Mouse (Mus musculus) stomach, postnatal 0 days (tissue): ENCODE results near the gene Parva. TPM values are rescaled to one million over a fixed set of nuclear protein-coding genes. Genes with fewer than 3 reads are reported as not detected.
A peak's percentile ranks its signal among the peaks of the same experiment; 100 is the strongest.

Source experiments
- ATAC-seq: fragments of 200-750 bp; cut with Nextera tagmentation; 2 replicates; pipeline ENCODE4 v1.8.0; 2017; ENCODE audit not compliant: low FRiP score, low TSS enrichment
- DNase-seq: peaks from one replicate; pipeline ENCODE4 v3.0.0-alpha.2; 2016; ENCODE audit warnings: low spot score
- H3K27ac ChIP-seq: fragments of 300-500 bp; sonication (generic); replicated peaks from 2 replicates; pipeline ENCODE4 v1.5.1; 2014; ENCODE audit warnings: mild to moderate bottlenecking, control low read depth
- H3K27me3 ChIP-seq: fragments of 300-500 bp; sonication (generic); 2 replicates; pipeline ENCODE4 v1.6.1; 2014; ENCODE audit warnings: low read length; ENCODE audit not compliant: control insufficient read depth, insufficient read depth
- H3K36me3 ChIP-seq: fragments of 300-500 bp; sonication (generic); 2 replicates; pipeline ENCODE4 v1.6.1; 2014; ENCODE audit warnings: low read length, mixed read lengths; ENCODE audit not compliant: control insufficient read depth, insufficient read depth
- H3K4me1 ChIP-seq: fragments of 300-500 bp; sonication (generic); replicated peaks from 2 replicates; pipeline ENCODE4 v1.6.1; 2014; ENCODE audit warnings: antibody characterized with exemption; ENCODE audit not compliant: control insufficient read depth, insufficient read depth
- H3K4me2 ChIP-seq: fragments of 300-500 bp; sonication (generic); replicated peaks from 2 replicates; pipeline ENCODE4 v1.6.1; 2014; ENCODE audit warnings: low read depth, mild to moderate bottlenecking, control low read depth, moderate library complexity
- H3K4me3 ChIP-seq: fragments of 300-500 bp; sonication (generic); 2 replicates; pipeline ENCODE4 v1.5.1; 2014; ENCODE audit warnings: low read depth, low read length, control low read depth
- H3K9ac ChIP-seq: fragments of 300-500 bp; sonication (generic); 2 replicates; pipeline ENCODE4 v1.6.1; 2014; ENCODE audit warnings: mild to moderate bottlenecking, low read length, control low read depth, mixed read lengths
- H3K9me3 ChIP-seq: fragments of 300-500 bp; sonication (generic); 2 replicates; pipeline ENCODE4 v1.6.1; 2016; ENCODE audit warnings: low read length; ENCODE audit not compliant: control insufficient read depth
- CTCF ChIP-seq: IDR thresholded peaks from 2 replicates; pipeline ENCODE4 v1.5.1; 2016; ENCODE audit warnings: antibody characterized with exemption, low read depth, mild to moderate bottlenecking, moderate library complexity
- EP300 ChIP-seq: optimal IDR thresholded peaks from 2 replicates; pipeline ENCODE3; 2016; ENCODE audit warnings: antibody characterized with exemption
- WGBS: fragments of 180-500 bp; shearing (Covaris S2); extraction: QIAGEN DNeasy Blood & Tissue Kit; methylation state at CpG from one replicate; pipeline ENCODE4 v1.1.7; 2014; 5-methylcytosine and 5-hydroxymethylcytosine counted together
- polyA plus RNA-seq: library from polyadenylated mRNA; unstranded; fragments of >200 nt; fragmentation: Nextera tagmentation; extraction: Ambion mirVana; gene quantifications from 2 replicates; pipeline ENCODE4 v1.2.1, GENCODE M21; 2015

Gene Parva
- polyA plus RNA-seq, 1 experiment from 2014 or later, result 72.3 TPM

- DNase-seq (peak; percentile 30), ATAC-seq (no peak)
- Histone ChIP-seq H3K4me1 (peaks cover 5% of the 10 kb centered on the region), H3K9me3 (no peaks in the 10 kb centered on the region), H3K27ac (no peak overlapping the region), H3K4me3 (no peak overlapping the region), H3K4me2 (peak overlapping the region; percentile 31), H3K27me3 (no peaks in the 10 kb centered on the region), H3K36me3 (no peaks in the 10 kb centered on the region), H3K9ac (no peak overlapping the region)
- WGBS, result 22% methylated on average over 14 of the region's 14 CpGs
- no peak for TF ChIP-seq EP300
- no peak for TF ChIP-seq CTCF
Measured at GRCm38 (mm10) chr7:112416058-112416526, 11.2 kb upstream of the Parva start.

GRCm38 (mm10) chr7:112416730-112417513 is 10.4 kb upstream of the Parva start:
- Histone ChIP-seq H3K36me3 (no peaks in the 10 kb centered on the region), H3K9me3 (no peaks in the 10 kb centered on the region), H3K4me2 (no peak overlapping the region), H3K27me3 (no peaks in the 10 kb centered on the region), H3K4me3 (no peak overlapping the region), H3K27ac (peak overlapping the region; percentile 13; the same call in 1 of the 2 replicates), H3K9ac (no peak overlapping the region), H3K4me1 (peaks cover 5% of the 10 kb centered on the region)
- DNase-seq (peak; percentile 19), ATAC-seq (peak; percentile 48)
- 15% methylated on average over 6 of the region's 7 CpGs for WGBS
- TF ChIP-seq CTCF (no peak), EP300 (no peak)

GRCm38 (mm10) chr7:112417598-112417997 is 9.7 kb upstream of the Parva start:
- 59% methylated on average over 4 of the region's 4 CpGs for WGBS
- no peaks in the 10 kb centered on the region for H3K9me3 ChIP-seq
- H3K27ac ChIP-seq, result no peak overlapping the region
- H3K4me2 ChIP-seq, result no peak overlapping the region
- TF ChIP-seq CTCF (no peak), EP300 (no peak)
- H3K4me1 ChIP-seq, result peaks cover 5% of the 10 kb centered on the region
- DNase-seq (no peak), ATAC-seq (no peak)
- H3K9ac ChIP-seq, result no peak overlapping the region
- H3K36me3 ChIP-seq, result no peaks in the 10 kb centered on the region
- H3K4me3 ChIP-seq, result no peak overlapping the region
- H3K27me3 ChIP-seq, result no peaks in the 10 kb centered on the region

- DNase-seq (no peak), ATAC-seq (no peak)
- no peak overlapping the region for H3K27ac ChIP-seq
- no peak overlapping the region for H3K4me3 ChIP-seq
- peak; percentile 76 for TF ChIP-seq EP300
- TF ChIP-seq CTCF, result no peak
- H3K27me3 ChIP-seq, result no peaks in the 10 kb centered on the region
- no peaks in the 10 kb centered on the region for H3K36me3 ChIP-seq
- no peaks in the 10 kb centered on the region for H3K9me3 ChIP-seq
- no peak overlapping the region for H3K9ac ChIP-seq
- H3K4me1 ChIP-seq, result 0 out of 2 replicates have a peak, but pooled peaks cover 4% of the 10 kb centered on the region
- WGBS, result 35% methylated on average over 4 of the region's 4 CpGs
- no peak overlapping the region for H3K4me2 ChIP-seq
Measured at GRCm38 (mm10) chr7:112423438-112423837, 3.9 kb upstream of the Parva start.

- WGBS, result 32% methylated on average over 5 of the region's 5 CpGs
- ATAC-seq (no peak), DNase-seq (no peak)
- H3K4me3 ChIP-seq, result 0 out of 2 replicates have a peak overlapping the region, but pooled peaks have one; percentile 80
- H3K36me3 ChIP-seq, result no peaks in the 10 kb centered on the region
- H3K4me1 ChIP-seq, result peaks cover 7% of the 10 kb centered on the region; the same call in 1 of the 2 replicates
- peak overlapping the region; percentile 84 for H3K4me2 ChIP-seq
- peak overlapping the region; percentile 100 for H3K27ac ChIP-seq
- TF ChIP-seq CTCF (no peak), EP300 (no peak)
- no peaks in the 10 kb centered on the region for H3K9me3 ChIP-seq
- no peaks in the 10 kb centered on the region for H3K27me3 ChIP-seq
- peak overlapping the region; percentile 98 for H3K9ac ChIP-seq
Measured at GRCm38 (mm10) chr7:112426811-112427210, 494 bp upstream of the Parva start.

GRCm38 (mm10) chr7:112428158-112428535 is 842 bp downstream of the Parva start:
- WGBS, result under 1% methylated on average over 22 of the region's 22 CpGs
- peaks cover 7% of the 10 kb centered on the region; the same call in 1 of the 2 replicates for H3K4me1 ChIP-seq
- peak; percentile 94 for ATAC-seq
- peak overlapping the region; percentile 80 for H3K4me3 ChIP-seq
- H3K27ac ChIP-seq, result peak overlapping the region; percentile 100
- peak; percentile 6; the same call in 1 of the 2 replicates for TF ChIP-seq CTCF
- TF ChIP-seq EP300, result no peak
- H3K4me2 ChIP-seq, result peak overlapping the region; percentile 84
- peak; percentile 94 for DNase-seq
- no peaks in the 10 kb centered on the region for H3K27me3 ChIP-seq
- H3K9me3 ChIP-seq, result no peaks in the 10 kb centered on the region
- no peaks in the 10 kb centered on the region for H3K36me3 ChIP-seq
- peak overlapping the region; percentile 98 for H3K9ac ChIP-seq
